Mouse (Mus musculus): Measurements from ENCODE around the gene Steap3.

GRCm38 (mm10) chr1:120162616-120163015, 109.9 kb downstream of the Steap3 start:
- TF ChIP-seq CTCF (IDR thresholded peaks at IDR 0.05; ENCODE audit: low read depth, low read length) (no peak), POLR2A (IDR thresholded peaks at IDR 0.05; ENCODE audit: extremely low read depth, insufficient read depth, low read length) (no peak)

Data from liver, adult 2 months (tissue).